Mouse (Mus musculus): ENCODE data around the gene Hddc3. TPM values are rescaled to one million over a fixed set of nuclear protein-coding genes. Genes with fewer than 3 reads are reported as not detected.

Gene Hddc3
- polyA plus RNA-seq (2015; fragmentation: Nextera tagmentation; extraction: Ambion mirVana), result 23.0 and 25.4 TPM in 2 replicates

DNA sequence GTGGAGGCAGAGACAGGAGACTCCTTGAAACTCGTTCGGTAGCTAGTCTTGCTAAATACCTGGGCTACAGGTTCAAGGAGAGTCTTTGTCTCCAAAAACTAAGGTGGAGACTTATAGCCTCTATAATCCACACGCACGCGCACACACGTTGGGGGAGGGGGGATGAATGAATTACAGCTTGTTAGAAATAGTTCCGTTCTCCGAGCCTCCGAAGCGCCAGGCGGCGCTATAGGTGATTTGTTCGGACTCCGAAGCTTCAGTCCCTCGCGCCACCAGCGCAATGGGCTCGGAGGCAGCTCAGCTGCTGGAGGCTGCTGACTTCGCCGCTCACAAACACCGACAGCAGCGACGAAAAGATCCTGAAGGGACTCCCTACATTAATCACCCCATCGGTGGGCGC is at the start of gene Hddc3:
Gene Hddc3 (plus strand): TSS at position 247 of the 400 bp plus-strand sequence.
- H3K9me3 ChIP-seq, result no peaks in the 10 kb centered on the region
- peak within 1 kb of the TSS; percentile 60 for H3K9ac ChIP-seq (replicated peaks)
- H3K4me2 ChIP-seq (replicated peaks), result peak within 1 kb of the TSS; percentile 79
- H3K27ac ChIP-seq (replicated peaks), result peak within 1 kb of the TSS; percentile 80
- H3K4me1 ChIP-seq, result peaks cover 37% of the 10 kb centered on the region
- H3K27me3 ChIP-seq, result no peaks in the 10 kb centered on the region
- under 1% methylated on average over 25 of the region's 25 CpGs for WGBS
- peak within 1 kb of the TSS; percentile 44 for H3K4me3 ChIP-seq
- ATAC-seq (replicated peaks), result peak; percentile 39
- H3K36me3 ChIP-seq, result no peaks in the 10 kb centered on the region

- Histone ChIP-seq H3K9ac (replicated peaks) (peak within 1 kb of the TSS; percentile 65), H3K27me3 (no peaks in the 10 kb centered on the region), H3K36me3 (peaks cover 20% of the 10 kb centered on the region), H3K4me3 (peak within 1 kb of the TSS; percentile 67), H3K9me3 (no peaks in the 10 kb centered on the region), H3K4me2 (replicated peaks) (peak within 1 kb of the TSS; percentile 96), H3K27ac (replicated peaks) (peak within 1 kb of the TSS; percentile 72), H3K4me1 (peaks cover 26% of the 10 kb centered on the region)
- ATAC-seq (replicated peaks), result peak; percentile 99
- WGBS, result under 1% methylated on average over 52 of the region's 52 CpGs
Observed at GRCm38 (mm10) chr7:80294062-80294763, 48.7 kb upstream of the Hddc3 start, which contains the start of gene Prc1. Gene Prc1 (plus strand): TSS chr7:80294450.

GRCm38 (mm10) chr7:80294764-80295648 is 47.9 kb upstream of the Hddc3 start:
- H3K4me1 ChIP-seq, result peaks cover 26% of the 10 kb centered on the region
- peaks cover 17% of the 10 kb centered on the region for H3K36me3 ChIP-seq
- no peaks in the 10 kb centered on the region for H3K27me3 ChIP-seq
- WGBS, result 8% methylated on average over 37 of the region's 37 CpGs
- ATAC-seq (replicated peaks), result no peak
- peak overlapping the region; percentile 96 for H3K4me2 ChIP-seq (replicated peaks)
- H3K4me3 ChIP-seq, result peak overlapping the region; percentile 67
- no peaks in the 10 kb centered on the region for H3K9me3 ChIP-seq
- H3K27ac ChIP-seq (replicated peaks), result peak overlapping the region; percentile 72
- peak overlapping the region; percentile 65 for H3K9ac ChIP-seq (replicated peaks)

- 85% methylated on average over 6 of the region's 6 CpGs for WGBS
Observed at GRCm38 (mm10) chr7:80296462-80296861, 46.4 kb upstream of the Hddc3 start.

GRCm38 (mm10) chr7:80297041-80297440 is 45.9 kb upstream of the Hddc3 start:
- Histone ChIP-seq H3K4me1 (peaks cover 26% of the 10 kb centered on the region), H3K9me3 (no peaks in the 10 kb centered on the region), H3K36me3 (0 out of 2 replicates have a peak, but pooled peaks cover 6% of the 10 kb centered on the region), H3K27ac (replicated peaks) (no peak overlapping the region), H3K4me2 (replicated peaks) (no peak overlapping the region), H3K27me3 (no peaks in the 10 kb centered on the region), H3K4me3 (no peak overlapping the region), H3K9ac (replicated peaks) (no peak overlapping the region)
- WGBS, result 75% methylated on average over 3 of the region's 3 CpGs
- ATAC-seq (replicated peaks), result no peak

More at GRCm38 (mm10) chr7:80296462-80296861, 46.4 kb upstream of the Hddc3 start:
- H3K36me3 ChIP-seq, result 0 out of 2 replicates have a peak, but pooled peaks cover 7% of the 10 kb centered on the region
- H3K27ac ChIP-seq (replicated peaks), result no peak overlapping the region
- H3K4me3 ChIP-seq, result no peak overlapping the region
- 0 out of 2 replicates have a peak overlapping the region, but pooled peaks have one; percentile 96 for H3K4me2 ChIP-seq (replicated peaks)
- H3K4me1 ChIP-seq, result peaks cover 26% of the 10 kb centered on the region
- H3K9ac ChIP-seq (replicated peaks), result no peak overlapping the region
- ATAC-seq (replicated peaks), result no peak
- H3K27me3 ChIP-seq, result no peaks in the 10 kb centered on the region
- no peaks in the 10 kb centered on the region for H3K9me3 ChIP-seq

DNA sequence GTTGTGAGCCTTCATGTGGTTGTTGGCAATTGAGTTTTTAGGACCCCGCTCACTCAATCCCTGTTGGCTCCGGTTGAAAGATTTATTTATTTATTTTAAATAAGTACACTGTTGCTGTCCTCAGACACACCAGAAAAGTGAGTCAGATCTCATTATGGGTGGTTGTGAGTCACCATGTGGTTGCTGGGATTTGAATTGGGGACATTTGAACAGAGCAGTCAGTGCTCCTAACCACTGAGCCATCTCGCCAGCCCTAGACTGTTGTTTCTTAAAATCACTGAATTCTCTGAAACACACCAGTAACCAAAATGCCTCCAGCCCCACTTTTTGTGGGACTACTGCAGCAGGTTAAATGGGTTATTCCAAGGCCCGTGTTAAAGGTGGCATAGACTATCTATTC is 44.1 kb upstream of the Hddc3 start:
- no peaks in the 10 kb centered on the region for H3K27me3 ChIP-seq
- H3K9ac ChIP-seq (replicated peaks), result no peak overlapping the region
- H3K4me1 ChIP-seq, result peaks cover 23% of the 10 kb centered on the region
- 94% methylated on average over 4 of the region's 4 CpGs for WGBS
- peaks cover 11% of the 10 kb centered on the region for H3K36me3 ChIP-seq
- H3K4me3 ChIP-seq, result no peak overlapping the region
- H3K27ac ChIP-seq (replicated peaks), result no peak overlapping the region
- no peak overlapping the region for H3K4me2 ChIP-seq (replicated peaks)
- no peaks in the 10 kb centered on the region for H3K9me3 ChIP-seq
- ATAC-seq (replicated peaks), result no peak

GRCm38 (mm10) chr7:80299568-80299967 is 43.3 kb upstream of the Hddc3 start:
- no peak for ATAC-seq (replicated peaks)
- 91% methylated on average over 3 of the region's 3 CpGs for WGBS
- Histone ChIP-seq H3K4me1 (peaks cover 21% of the 10 kb centered on the region), H3K27me3 (no peaks in the 10 kb centered on the region), H3K9ac (replicated peaks) (no peak overlapping the region), H3K36me3 (peaks cover 18% of the 10 kb centered on the region), H3K27ac (replicated peaks) (no peak overlapping the region), H3K9me3 (no peaks in the 10 kb centered on the region), H3K4me2 (replicated peaks) (no peak overlapping the region), H3K4me3 (no peak overlapping the region)

DNA sequence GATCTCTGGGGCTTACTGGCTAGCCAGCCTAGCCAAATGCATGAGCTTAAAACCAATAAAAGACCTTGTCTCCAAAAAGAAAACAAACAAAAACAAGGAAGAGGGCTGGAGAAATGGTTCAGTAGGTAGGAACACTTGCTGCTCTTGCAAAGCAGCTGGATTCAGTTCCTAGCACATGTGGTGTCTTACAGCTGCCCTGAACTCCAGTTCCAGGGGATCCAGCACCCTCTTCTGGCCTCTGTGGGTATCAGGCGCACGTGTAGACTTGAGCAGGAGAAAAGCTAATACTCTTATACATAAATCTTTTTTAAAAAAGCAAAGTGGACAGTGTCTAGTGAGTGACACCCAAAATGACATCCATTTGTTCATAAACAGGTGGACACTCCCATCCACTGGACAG is 41.4 kb upstream of the Hddc3 start:
- Histone ChIP-seq H3K9me3 (no peaks in the 10 kb centered on the region), H3K4me3 (no peak overlapping the region), H3K27ac (replicated peaks) (no peak overlapping the region), H3K9ac (replicated peaks) (no peak overlapping the region), H3K4me2 (replicated peaks) (no peak overlapping the region), H3K36me3 (peaks cover 36% of the 10 kb centered on the region), H3K27me3 (no peaks in the 10 kb centered on the region), H3K4me1 (peaks cover 7% of the 10 kb centered on the region)
- 88% methylated on average over 2 of the region's 2 CpGs for WGBS
- ATAC-seq (replicated peaks), result no peak

DNA sequence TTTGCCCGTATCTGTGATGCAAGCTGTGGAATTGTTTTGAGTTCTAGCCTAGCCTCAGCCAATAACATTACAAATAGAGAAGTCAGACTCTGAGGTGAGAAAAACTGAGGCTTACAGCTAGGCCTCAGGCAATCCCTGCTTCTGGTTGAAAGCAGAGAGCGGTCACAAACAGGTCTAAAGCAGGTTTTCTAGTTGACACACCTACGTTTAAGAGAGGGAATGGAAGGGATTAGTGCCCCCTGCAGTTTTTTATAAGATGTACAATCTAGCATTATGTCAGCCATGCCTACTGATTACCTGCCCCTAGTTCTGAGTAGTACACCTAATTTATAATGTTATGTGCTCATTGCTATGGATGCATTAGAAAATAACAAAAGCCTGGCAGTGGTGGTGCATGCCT is 35.1 kb upstream of the Hddc3 start:
- no peak for ATAC-seq (replicated peaks)
- Histone ChIP-seq H3K27ac (replicated peaks) (no peak overlapping the region), H3K4me3 (no peak overlapping the region), H3K4me2 (replicated peaks) (no peak overlapping the region), H3K9me3 (no peaks in the 10 kb centered on the region), H3K27me3 (no peaks in the 10 kb centered on the region), H3K4me1 (no peaks in the 10 kb centered on the region), H3K9ac (replicated peaks) (no peak overlapping the region), H3K36me3 (peaks cover 62% of the 10 kb centered on the region)
- 77% methylated on average over 3 of the region's 3 CpGs for WGBS

DNA sequence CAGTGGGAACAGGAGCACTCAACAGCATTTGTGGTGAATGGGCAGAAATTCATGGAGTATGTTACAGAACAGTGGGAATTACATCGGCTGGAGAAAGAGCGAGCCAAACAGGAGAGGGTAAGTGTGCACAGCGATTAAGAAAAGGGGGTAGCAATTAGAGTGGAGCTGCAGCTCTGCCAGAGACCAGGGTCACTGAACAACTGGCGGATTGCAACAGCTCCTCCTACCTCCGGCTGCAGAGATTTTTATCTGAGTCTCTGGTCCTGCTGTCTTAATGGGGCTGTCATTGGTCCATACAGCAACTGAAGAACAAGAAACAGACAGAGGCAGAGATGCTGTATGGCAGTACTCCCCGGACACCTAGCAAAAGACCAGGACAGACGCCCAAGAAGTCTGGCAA is 32.1 kb upstream of the Hddc3 start:
- Histone ChIP-seq H3K27me3 (no peaks in the 10 kb centered on the region), H3K27ac (replicated peaks) (no peak overlapping the region), H3K4me2 (replicated peaks) (no peak overlapping the region), H3K36me3 (peaks cover 65% of the 10 kb centered on the region), H3K9ac (replicated peaks) (no peak overlapping the region), H3K9me3 (no peaks in the 10 kb centered on the region), H3K4me3 (no peak overlapping the region), H3K4me1 (no peaks in the 10 kb centered on the region)
- ATAC-seq (replicated peaks), result no peak
- 71% methylated on average over 7 of the region's 7 CpGs for WGBS

DNA sequence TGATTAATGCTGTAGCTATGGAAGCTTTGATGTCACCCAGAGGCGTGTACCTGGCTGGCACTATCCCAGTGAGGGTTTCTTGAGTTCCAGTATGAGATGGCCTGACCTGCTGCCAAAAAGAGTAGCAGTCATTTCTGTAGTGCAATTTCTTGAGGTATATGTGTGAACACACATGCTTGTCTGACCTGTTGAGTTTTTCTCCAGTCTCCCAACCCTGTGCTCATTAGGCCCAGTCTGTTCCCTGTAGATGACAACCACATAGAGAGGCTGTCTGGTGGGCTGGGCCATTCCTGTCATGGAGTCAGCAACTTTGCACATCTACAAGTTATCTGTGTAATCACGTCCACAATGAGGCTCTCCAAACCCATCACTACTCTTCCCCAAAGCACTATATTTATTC is 27.2 kb upstream of the Hddc3 start:
- Histone ChIP-seq H3K4me3 (no peak overlapping the region), H3K9ac (replicated peaks) (no peak overlapping the region), H3K36me3 (peaks cover 54% of the 10 kb centered on the region), H3K27ac (replicated peaks) (no peak overlapping the region), H3K4me2 (replicated peaks) (no peak overlapping the region), H3K9me3 (no peaks in the 10 kb centered on the region), H3K4me1 (peaks cover 3% of the 10 kb centered on the region; the same call in 1 of the 2 replicates), H3K27me3 (no peaks in the 10 kb centered on the region)
- WGBS, result 81% methylated on average over 2 of the region's 2 CpGs
- ATAC-seq (replicated peaks), result no peak

All from forebrain, embryonic 15.5 days (tissue).